Mouse (Mus musculus) ovary, postnatal 36 days (tissue): Measurements from ENCODE around the gene Abcc4.
"Not testable (repeated sequence)": the region's sequence is repeated elsewhere in the genome, so short reads cannot be mapped to it uniquely, and the experiment has no call there.

Source experiments
- DNase-seq: peaks from one replicate; pipeline ENCODE4 v3.0.0; 2022; ENCODE audit warnings: low spot score, mixed read lengths

Gene Abcc4

DNA sequence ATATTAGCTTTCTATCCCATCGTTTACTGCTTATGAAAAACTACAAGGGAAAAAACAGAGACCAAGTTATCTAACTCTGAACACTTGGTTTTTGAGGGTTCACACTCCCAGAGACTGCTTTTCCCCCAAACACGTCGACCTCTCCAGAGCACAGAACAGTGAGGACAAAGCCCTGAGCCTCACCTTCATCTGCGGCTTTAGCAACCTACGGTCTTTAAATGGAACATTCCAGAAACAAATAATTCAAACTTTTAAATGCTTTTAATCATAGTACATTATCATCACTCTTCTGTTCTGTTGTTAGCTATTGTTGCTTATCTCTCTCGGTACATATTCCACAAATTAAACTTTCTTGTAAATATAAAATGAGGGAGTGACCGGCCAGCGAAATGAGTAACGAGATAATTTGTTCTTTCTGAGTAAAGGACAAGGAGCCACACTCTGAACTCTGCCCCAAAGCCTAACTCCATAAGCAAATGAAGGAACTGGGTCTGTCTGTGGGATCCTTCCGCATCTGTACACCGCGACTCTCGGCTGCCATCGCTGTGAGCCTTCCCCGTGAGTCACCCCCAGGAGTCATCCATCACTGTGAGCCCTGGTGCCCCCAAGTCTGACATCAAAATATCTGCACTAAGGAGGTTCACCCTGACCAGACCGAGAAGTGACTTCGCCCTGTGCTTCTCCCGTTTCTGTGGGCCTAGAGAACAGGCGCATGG lies 126.8 kb downstream of the Abcc4 start:
- DNase-seq: no peak

DNA sequence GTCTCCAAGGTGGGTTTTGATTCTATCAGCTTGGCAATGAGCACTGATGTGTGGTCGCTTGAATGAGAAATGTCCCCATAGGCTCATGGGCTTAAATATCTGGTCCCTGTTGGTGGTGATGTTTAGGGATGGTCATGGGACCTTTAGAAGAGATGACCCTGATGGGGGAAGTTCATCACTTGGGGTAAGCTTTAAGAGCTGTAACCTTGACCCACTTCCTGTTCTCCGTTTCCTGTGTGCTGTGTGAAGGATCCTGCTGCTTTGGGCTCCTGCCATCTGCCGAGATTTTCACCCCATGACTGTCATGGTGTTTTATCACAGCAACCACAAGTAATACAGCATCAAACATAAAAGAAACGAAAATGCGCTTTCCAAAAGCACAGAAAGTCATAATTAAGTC lies 128.1 kb downstream of the Abcc4 start:
- no peak for DNase-seq

DNA sequence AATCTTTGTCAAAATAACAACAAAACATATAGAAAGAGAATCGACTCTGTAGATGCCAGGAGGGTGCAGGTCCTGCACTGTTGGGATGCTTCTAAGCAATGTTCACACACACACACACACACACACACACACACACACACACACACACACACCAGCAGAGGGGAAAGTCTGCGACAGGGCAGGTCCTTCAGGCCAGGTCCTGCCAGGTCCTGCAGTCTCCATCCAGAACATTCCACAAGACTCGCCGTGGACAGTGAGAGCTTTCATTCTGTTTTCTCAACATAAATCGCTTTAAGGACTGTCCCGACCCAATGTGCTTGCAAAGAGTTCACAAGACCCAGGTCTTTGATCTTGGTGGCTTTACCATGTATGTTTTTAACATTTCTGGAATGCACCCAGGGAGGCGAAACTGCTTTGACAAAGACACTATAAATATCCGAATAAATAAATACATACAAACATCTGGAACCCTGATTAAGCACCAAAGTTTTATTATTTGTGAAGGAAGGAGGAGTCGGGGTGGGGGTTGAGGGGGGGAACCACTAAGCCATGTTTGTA lies 133.3 kb downstream of the Abcc4 start:
- DNase-seq: no peak

DNA sequence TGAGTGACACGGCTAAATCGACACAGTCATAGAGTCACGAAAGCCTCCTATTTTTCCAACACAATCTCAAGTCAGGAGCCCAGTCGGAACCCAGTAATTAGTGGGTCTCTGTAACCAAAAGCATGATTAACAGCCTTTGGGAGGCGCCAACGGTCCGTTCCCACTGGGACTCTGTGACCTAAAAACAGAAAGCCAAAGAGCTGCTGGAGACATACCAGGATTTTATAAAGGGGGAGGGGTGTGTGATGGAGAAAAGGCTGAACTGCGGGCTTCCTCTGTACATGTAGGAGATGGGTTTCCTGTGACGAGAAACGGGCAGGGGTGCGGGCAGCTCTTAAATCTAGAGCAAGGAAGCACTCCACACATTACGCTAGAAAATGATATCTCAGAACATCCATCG lies 136.4 kb downstream of the Abcc4 start:
- no peak for DNase-seq

DNA sequence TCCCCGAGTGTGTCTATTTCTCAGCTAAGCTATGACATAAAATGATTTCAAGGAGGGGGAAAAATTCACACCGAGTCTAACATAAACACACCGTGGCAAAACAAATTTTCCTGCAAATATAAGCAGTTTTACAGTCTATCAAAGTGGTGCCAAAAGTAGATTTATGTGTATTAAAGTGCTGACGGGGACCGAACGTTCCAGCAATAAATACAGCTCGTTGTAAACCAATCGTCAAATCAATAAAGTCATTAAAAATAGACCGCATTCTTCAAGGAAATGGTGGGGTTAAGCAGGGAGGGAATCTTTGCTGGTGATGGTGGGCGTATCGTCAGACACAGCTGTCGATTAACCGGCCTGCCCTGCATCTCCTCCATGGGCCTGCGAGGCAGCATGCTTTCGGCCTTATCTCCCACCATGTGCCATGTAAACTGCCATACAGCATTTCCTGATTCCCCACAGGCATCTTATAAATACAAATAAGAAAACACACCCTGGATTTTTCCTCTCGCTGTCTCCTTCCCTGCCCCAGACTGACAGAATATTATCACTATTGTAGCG lies 137.8 kb downstream of the Abcc4 start:
- DNase-seq: no peak

DNA sequence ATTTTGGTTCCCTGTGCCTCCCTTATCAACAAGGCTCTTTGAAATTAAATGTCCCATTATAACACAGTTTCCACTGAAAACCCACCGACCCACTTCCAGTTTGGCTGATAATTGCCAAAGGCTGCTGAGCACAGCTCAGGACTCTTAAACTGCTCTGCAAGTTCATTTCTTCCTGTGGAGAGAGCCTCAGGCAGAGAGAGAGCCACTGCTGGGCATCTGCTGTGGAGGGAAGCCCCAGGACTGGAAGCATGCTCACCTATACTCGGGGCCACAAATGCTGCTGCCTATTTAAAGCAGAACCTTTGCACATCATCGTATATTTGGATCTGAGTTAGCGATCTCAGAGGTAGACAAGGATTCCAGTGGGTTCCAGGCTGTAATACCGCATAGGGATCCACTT lies 139.2 kb downstream of the Abcc4 start:
- DNase-seq: no peak

DNA sequence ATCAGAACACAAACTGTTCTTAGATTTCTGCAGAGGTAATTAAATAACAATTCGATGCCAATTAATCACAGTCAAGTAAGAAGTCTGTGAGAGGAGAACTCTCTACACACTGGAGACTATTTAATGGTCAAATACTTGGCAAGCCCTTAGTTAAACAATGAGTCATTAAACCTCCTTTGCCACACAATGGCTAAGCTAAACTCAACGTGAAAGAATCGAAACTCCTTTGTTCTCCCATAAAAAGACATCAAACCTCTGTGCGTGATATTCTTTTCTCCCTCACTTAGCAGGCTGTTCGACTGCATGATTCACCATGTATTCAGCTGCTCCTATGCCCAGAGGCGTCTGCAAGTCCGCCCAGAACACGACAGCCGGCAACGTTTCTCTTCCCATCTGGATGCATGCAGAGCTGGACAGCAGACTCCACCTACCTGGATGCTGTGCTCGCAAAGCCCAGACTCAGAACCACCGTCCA lies 139.8 kb downstream of the Abcc4 start:
- no peak for DNase-seq

DNA sequence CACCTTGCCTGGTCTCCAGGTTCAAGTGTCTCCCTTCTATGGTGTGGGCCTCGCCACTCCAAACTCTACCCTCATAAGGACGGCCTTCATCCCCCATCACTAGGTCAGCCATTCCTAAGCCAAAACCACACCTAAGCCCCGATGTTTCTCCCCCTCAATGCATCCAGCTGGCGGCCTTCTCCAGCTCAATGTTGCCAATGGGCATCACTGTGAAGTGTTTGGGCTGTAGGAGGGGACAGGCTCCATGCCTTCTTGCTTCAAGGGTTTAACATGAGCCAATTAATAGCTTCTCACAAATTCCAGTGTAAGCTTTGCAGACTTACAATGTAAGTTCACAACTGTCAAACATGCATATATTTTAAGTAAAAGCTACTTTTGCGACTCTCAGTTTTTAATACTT lies 140.3 kb downstream of the Abcc4 start:
- DNase-seq: no peak

DNA sequence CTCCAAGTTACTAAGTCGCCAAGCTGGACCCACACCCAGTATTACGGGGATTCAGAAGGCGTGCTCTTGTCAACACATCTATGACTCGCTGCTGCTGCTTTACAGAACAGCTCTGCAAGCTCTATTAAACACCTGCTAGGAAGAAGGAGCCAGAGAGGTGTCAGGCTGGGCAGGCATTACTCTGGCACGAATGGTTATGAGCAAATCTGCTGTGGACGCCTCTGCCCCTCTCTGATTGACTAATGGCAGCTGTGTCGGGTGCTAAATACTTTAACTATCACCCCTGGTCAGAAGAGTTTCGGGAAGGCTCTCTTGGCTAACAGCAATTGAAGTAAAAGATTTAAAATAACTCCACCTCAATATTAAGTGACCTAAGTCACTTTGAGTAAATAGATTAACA lies 142.4 kb downstream of the Abcc4 start:
- no peak for DNase-seq

DNA sequence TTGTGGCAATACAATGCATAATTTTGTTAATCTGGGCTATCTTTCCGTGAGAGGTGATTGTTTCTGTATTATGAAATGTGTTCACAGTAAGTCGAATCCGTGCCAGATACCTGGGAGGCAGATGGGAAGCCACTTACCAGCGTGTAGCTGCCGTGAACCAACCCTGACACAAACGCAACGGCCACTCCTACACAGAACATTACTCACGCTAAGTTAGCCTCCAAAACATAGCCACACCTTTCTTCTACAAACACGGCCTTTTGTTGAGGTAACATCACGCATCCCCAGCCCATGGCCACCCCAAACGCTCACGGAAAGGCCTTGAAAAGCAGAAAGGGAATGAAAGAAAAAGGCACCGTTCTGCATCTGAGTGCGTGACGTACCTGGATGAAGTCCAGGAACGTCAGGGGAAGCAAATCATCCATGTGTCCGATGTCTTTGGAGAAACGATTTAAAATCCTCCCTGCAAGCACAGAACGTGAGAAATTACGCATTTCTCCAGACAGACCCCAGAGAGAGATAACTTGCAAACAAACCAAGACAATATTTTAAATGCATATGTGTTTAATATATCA lies 153.0 kb downstream of the Abcc4 start:
- no peak for DNase-seq

DNA sequence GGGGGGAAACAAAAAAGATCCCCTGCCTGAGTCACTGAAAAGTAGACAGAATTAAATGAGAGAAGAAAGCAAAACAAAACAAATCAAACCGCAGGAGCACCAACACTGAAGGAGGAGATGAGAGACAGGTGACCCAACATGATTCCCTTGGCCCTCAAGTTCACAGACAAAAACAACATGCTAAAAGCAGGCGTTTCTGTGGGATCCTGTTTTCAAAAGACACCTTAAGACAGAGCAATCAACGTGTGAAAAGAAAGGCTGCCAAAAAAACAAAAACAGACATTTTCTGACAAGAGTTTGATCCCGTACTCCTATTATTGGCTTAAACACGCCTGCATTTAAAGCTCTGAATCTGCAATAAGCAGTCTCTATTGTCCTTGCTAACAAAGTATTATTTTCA lies 153.6 kb downstream of the Abcc4 start:
- DNase-seq: no peak

DNA sequence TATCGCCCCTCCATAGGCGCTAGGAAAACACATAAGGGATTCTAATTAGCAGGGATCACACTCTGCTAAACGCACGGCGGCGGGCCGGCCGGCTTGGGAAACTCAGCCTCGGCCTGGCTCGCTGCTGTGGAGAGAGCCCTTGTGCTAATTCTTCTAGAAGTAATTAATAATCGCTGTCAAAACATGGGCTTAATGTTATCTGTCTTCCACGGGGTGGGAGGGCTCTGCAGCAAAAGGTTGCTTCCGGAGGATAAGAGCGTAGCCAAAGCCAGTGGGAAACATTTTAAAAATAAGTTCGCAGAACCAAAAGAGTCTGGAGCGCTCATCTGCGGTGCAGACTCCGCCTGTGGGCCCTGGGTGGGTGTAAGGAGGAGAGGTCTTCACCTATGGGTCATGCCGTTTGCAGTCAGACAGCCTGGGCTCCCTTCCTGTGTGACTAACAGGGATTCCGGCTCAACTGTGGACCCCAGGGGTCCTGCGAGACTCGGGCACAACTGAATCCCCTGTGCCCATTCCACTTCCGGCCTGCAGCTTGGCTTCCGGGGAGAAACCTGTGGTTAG lies 154.2 kb downstream of the Abcc4 start:
- DNase-seq: peak; percentile 22

DNA sequence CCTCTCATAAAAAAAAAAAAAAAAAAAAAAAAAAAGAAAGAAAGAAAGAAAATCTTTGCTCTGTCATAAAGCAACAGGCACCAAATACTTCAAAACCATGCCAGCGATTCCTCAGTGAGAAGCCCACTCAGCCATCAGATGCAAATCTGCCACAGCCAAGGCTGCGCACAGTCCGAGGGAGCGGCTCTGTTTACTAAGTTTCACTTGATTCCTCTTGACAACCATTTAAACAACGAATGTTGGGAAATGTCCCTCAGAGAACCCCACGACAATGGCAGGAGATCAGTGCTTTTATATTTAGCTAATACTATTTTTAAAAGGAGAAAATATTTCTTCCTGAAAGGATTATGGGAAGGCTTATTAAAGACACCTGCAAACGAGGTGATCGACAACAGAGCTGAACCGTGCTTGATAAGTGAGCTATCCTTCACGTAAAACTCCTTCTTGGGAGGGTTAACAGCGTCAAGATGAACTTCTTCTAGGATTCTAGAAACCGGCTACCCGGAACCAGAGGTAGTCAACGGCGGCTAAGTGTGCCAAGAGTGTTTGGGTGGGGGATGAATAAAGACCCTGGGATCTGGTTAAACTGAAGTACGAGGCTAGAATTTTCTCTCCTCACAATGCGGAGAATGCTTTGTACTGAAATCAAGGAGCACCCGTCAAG lies 154.8 kb downstream of the Abcc4 start:
- DNase-seq: no peak

DNA sequence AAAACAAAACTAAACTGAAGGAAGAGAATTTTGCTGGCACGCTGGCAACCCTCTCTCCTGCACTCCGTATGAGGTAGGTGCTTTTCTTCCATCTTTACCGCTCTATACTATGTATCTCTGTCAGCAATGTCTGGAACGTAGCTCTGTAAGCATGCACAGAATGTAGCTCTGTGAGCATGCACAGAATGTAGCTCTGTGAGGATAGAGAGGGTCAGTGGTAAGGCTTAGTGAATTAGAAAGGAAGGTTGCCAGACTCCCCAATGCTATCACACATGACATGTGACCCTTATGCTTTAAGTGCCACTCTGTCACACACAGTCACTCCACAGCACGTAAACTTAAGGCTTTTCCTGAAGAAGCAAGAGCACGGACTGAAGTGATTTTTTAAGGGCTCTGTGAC lies 161.5 kb downstream of the Abcc4 start:
- DNase-seq: no peak

DNA sequence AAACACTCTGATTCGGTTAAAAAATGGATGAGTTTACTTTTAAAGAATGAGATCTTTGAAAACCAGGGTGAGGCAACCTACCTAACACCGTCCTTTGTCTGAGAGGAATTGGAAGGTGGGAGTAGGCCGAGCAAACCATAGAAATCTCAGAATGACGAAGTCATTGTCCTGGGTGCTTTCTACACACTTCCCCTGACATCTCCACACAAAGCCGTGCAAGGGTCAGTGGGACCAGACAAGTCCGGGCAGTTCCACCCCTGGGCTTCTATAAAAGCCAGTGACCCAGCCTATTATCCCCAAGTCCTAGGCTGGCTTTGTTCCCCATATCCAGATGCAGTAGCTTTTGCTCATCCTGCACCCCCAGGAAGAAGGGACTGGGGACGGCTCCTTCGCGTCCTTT lies 163.1 kb downstream of the Abcc4 start:
- no peak for DNase-seq

DNA sequence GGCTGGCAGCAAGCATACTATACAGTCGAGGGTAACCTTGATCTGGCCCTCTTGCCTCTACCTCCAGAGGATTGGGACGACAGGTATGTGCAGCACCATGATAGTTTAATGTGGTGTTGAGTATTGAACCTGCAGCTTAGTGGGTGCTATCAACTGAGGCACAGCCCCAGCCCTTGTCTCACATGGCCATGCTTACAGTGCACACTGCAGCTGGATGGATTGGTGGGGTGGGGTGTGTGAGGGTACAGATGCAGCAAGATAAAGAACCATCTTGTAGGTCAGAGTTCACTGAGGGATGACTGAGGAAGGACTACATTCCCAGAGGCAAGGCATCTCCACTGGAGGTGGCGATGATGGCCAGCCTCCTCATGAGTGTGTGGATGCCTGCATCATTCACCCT lies 174.5 kb downstream of the Abcc4 start:
- no peak for DNase-seq

DNA sequence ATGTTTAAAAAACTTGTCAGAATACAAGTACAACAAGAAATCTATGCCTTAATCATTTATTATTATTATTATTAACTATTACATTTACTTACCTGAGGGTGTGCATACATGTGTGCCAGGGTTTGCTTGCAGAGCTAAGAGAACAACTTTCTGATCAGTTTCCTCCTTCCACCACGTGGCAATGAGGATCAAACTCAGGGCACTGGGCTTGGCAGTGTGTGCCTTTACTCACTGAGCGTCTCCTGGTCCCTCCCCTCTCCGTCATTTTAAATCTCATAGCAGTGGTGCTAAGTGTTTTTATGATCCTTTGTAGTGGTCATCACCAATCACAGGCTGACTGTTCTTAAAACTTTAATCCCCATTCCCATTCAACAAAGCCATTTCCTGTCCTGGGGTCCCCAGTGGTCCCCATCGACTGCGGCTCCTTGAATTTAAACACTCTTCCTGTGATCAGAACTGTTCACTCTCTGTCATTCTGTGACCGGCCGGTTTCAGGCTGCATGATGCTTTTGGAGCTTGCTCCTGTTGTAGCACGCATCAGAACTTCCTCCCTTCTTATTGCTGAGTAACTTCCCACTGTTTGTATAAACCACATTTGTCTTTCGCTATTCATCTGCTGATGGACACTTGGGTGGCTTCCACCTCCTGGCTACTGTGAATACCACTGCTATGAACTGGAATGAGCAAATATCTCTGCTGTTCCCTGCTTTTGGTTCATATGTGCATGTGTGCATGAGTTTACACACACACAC lies 191.6 kb downstream of the Abcc4 start:
- no peak for DNase-seq

DNA sequence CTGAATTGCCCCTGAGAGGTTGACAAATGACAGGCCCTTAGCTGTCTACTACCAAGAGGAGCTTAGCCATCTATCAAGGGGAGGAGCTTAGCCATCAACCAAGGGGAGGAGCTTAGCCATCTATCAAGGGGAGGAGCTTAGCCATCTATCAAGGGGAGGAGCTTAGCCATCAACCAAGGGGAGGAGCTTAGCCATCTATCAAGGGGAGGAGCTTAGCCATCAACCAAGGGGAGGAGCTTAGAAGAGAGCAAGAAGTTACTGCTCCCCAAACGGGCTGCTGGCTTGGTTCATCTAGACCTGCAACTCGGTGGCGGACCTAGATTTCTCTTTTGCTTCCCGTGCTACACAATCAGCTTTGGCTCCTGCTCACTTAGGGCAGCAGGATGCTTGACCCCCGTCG lies 194.3 kb downstream of the Abcc4 start:
- not testable (repeated sequence) for DNase-seq

DNA sequence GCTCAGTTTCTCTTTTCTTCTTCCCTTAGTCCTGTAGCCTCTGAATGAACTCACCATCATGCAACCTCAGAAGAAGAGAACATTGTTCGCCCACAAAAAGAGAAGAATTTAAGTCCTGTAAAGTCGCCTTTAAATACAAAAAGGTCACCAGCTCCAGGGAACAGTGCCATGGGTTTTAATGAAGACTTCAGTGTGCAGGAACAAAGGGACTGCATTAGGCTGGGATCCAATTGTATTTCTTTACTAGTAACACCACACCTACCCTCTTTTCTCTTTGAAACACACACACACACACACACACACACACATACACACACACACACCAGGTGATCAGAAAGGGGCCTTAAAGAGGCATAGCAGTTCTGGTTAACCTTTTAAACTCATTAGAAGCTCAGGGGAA lies 195.2 kb downstream of the Abcc4 start:
- DNase-seq: no peak

DNA sequence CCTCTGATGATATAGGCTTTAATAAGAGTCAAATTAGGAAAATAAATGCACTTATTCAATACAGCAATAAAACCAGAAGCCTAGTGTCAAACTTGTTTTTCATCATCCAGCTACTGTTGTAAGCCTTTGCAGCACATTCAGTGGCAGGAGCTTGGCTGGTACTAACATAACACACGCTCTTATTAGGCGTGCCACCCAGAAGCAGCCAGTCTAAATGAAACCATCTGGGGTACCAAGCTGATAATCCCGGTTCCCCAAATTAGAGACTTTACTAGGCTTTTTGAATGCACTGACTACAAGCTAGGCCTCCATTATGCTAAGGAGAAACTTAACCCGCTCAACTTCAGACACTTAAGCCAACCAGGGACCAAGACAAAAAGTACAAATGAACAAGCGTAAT lies 195.8 kb downstream of the Abcc4 start:
- no peak for DNase-seq

DNA sequence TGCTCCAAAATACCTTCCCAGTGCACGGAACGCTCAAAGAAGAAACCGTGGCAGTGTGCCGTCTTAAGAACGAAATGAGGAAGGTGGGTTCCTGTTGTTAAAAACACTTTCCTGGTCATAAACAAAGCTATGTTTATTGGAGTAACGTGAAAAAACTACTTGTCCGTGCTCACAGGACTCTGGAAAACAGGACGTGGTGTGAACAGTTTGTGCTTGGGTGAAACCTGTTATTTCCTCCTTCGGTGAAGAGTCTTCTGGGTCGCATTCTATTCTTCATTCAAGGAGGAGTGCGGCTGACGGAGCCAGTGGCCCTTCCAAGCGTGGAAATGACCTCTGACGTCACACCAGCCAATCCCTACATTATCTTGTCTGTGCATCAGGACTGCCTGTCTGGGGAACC lies 198.2 kb downstream of the Abcc4 start:
- DNase-seq: no peak

DNA sequence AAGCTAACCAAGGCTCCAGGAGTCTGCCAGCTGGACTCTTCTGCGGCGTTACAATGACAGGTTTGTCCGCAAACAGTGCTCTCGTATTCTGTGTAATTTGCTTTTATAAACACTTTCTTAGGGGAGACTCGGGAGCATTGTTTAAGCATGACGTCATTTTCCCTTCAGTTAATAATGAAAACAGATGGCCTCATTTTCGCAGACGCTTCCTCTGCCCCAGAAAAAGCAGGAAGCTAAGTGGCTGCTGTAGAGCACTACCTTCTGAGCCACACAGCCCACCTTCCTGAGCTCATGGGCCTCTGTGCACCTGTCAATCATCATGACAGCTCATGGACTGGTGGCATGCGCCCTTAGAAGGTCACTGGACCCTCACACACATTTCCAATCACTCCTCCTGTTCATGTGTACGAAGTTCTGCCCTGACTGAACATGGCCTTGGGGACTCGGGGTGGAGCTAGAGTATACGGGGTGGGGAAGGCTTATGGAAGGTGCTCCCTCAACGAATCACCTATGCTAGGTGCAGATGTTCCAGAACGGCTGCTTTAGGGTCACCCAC lies 199.3 kb downstream of the Abcc4 start:
- no peak for DNase-seq
